Mouse (Mus musculus) central nervous system, embryonic 11.5 days (tissue): ENCODE measurements around the gene Rack1. TPM values are rescaled to one million over a fixed set of nuclear protein-coding genes. Genes with fewer than 3 reads are reported as not detected.

Source experiments
- polyA plus RNA-seq: library from polyadenylated mRNA; depleted of rRNA; stranded (reverse); fragments of >200 nt; gene quantifications from 2 replicates; pipeline ENCODE4 v1.2.3, GENCODE M21; 2012; rRNA removed

Rack1 gene
- polyA plus RNA-seq, result 1,363 and 1,952 TPM in 2 replicates

GRCm38 (mm10) chr11:48799921-48800701 lies at the start of gene Rack1:
Rack1 (plus strand) TSS chr11:48800332.

DNA sequence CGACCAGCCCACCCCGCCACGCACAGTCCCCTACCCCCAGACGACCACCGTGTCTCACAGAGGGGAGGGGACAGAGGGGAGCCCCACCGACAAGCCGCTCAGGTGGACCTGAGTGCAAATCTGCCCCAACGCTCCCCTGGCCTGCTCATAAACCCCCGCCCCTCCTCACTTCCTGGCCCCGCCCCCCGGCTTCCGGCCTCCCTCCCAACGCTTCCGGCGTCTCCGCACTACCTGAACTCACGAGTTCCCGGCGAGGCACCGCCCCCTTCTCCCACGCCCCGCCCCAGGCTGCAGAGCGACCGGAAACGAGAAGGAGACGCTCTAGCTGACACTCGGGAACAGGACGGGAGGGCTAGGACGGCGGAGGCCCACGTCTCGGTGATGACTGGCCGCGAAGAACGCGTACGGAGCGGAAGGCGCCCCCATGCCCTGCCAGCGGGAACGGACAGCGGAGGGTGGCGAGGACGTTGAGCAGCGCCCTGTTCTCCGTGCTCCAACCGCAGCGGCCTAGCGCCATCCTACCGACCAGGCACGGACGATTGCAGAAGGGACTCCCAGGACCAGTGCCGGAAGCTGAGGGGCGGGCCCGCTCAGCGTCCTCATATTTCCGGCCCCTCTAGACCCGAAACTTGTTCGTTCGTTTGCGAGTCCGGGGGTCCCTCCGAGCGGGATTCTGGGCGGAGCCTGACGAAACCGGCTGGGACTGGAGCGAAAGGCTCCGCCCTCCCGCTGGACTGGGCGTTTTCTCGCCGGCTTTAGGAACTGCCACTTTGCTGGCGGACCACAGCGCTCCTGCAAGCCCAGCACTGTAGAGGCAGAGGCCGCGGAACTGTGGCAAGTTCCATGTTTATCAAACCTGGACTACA lies 16.9 kb downstream of the Rack1 start, which contains the start of gene Trim41:
Gene Trim41, minus strand, starts transcription at position 554 of the 866 bp plus-strand sequence.

GRCm38 (mm10) chr11:48825979-48826751 lies 26.0 kb downstream of the Rack1 start, which contains the start of the genes Trim7 and Gm12184:
Trim7 (plus strand) TSS chr11:48826140.
Gm12184 (minus strand) TSS chr11:48826655.

Other genes starting within 250 kb of the Rack1 start
- 41.2 and 55.9 TPM in 2 replicates for gene Trim41, start 17.0 kb downstream of the Rack1 start, polyA plus RNA-seq
- gene Trim7, start 25.8 kb downstream of the Rack1 start, polyA plus RNA-seq, result 1.3 and 1.5 TPM in 2 replicates
- gene Gm12184, start 26.3 kb downstream of the Rack1 start, polyA plus RNA-seq, result 24.0 and 57.0 TPM in 2 replicates
- 1.5 and 2.2 TPM in 2 replicates for gene Irgm1, start 71.4 kb downstream of the Rack1 start, polyA plus RNA-seq
- gene Gm5431, start 101.9 kb downstream of the Rack1 start, polyA plus RNA-seq, result 0.12 and 0.13 TPM in 2 replicates
- gene Psme2b, start 145.9 kb downstream of the Rack1 start, polyA plus RNA-seq, result 0.58 and 1.1 TPM in 2 replicates
- gene Olfr56, start 178.6 kb downstream of the Rack1 start, polyA plus RNA-seq, result 0.02 and 0.06 TPM in 2 replicates
- 0.18 and 0.27 TPM in 2 replicates for gene 9930111J21Rik1, start 179.1 kb downstream of the Rack1 start, polyA plus RNA-seq
- gene Gm12185, start 191.9 kb downstream of the Rack1 start, polyA plus RNA-seq, result not detected in 2 replicates
- not detected in 2 replicates for gene Tgtp1, start 193.8 kb downstream of the Rack1 start, polyA plus RNA-seq